Mouse (Mus musculus) lung, embryonic 15.5 days (tissue): ENCODE data around the gene Zbtb49. TPM values are rescaled to one million over a fixed set of nuclear protein-coding genes. Genes with fewer than 3 reads are reported as not detected.

Source experiments
- ATAC-seq: fragments of 200-750 bp; cut with Nextera tagmentation; 2 replicates; pipeline ENCODE4 v1.8.0; 2017; ENCODE audit warnings: moderate number of reproducible peaks, borderline replicate concordance; ENCODE audit not compliant: low FRiP score, low TSS enrichment; ENCODE audit errors: extremely low read depth
- H3K27ac ChIP-seq: fragments of 300-500 bp; sonication (generic); 2 replicates; pipeline ENCODE4 v1.5.1; 2015; ENCODE audit warnings: moderate library complexity, mild to moderate bottlenecking, inconsistent platforms
- H3K27me3 ChIP-seq: fragments of 300-500 bp; sonication (generic); 2 replicates; pipeline ENCODE4 v1.6.1; 2015; ENCODE audit warnings: inconsistent platforms
- H3K36me3 ChIP-seq: fragments of 300-500 bp; sonication (generic); 2 replicates; pipeline ENCODE4 v1.6.1; 2015; ENCODE audit warnings: inconsistent platforms
- H3K4me1 ChIP-seq: fragments of 300-500 bp; sonication (generic); 2 replicates; pipeline ENCODE4 v1.6.1; 2015; ENCODE audit warnings: inconsistent platforms
- H3K4me2 ChIP-seq: fragments of 300-500 bp; sonication (generic); 2 replicates; pipeline ENCODE4 v1.6.1; 2015; ENCODE audit warnings: inconsistent platforms, mild to moderate bottlenecking, moderate library complexity
- H3K4me3 ChIP-seq: fragments of 300-500 bp; sonication (generic); 2 replicates; pipeline ENCODE4 v1.5.1; 2015; ENCODE audit warnings: mild to moderate bottlenecking, inconsistent platforms
- H3K9ac ChIP-seq: fragments of 300-500 bp; sonication (generic); 2 replicates; pipeline ENCODE4 v1.6.1; 2015; ENCODE audit warnings: inconsistent platforms
- H3K9me3 ChIP-seq: fragments of 300-500 bp; sonication (generic); 2 replicates; pipeline ENCODE4 v1.6.1; 2016; ENCODE audit warnings: inconsistent platforms
- WGBS: fragments of 180-500 bp; shearing (Covaris S2); methylation state at CpG from one replicate; pipeline ENCODE4 v1.1.7; 2015; 5-methylcytosine and 5-hydroxymethylcytosine counted together
- polyA plus RNA-seq: library from polyadenylated mRNA; unstranded; fragments of >200 nt; fragmentation: Nextera tagmentation; extraction: Ambion mirVana; gene quantifications from 2 replicates; pipeline ENCODE4 v1.2.1, GENCODE M21; 2015

Gene Zbtb49
- polyA plus RNA-seq = 12.2 and 13.5 TPM in 2 replicates

GRCm38 (mm10) chr5:38220328-38220912 is at the start of gene Zbtb49, which contains the start of gene Lyar:
Zbtb49 (minus strand) TSS chr5:38220457.
Lyar (plus strand) TSS chr5:38220470.
- Histone ChIP-seq H3K9me3 (no peaks in the 10 kb centered on the region), H3K27ac (peak within 1 kb of the TSS; percentile 53; the same call in 1 of the 2 replicates), H3K4me2 (peak within 1 kb of the TSS; percentile 86), H3K4me1 (peaks cover 19% of the 10 kb centered on the region), H3K9ac (peak within 1 kb of the TSS; percentile 87), H3K27me3 (no peaks in the 10 kb centered on the region), H3K4me3 (peak within 1 kb of the TSS; percentile 95), H3K36me3 (peaks cover 10% of the 10 kb centered on the region)
- 0% methylated on average over 55 of the region's 55 CpGs for WGBS
- peak; percentile 89 for ATAC-seq

DNA sequence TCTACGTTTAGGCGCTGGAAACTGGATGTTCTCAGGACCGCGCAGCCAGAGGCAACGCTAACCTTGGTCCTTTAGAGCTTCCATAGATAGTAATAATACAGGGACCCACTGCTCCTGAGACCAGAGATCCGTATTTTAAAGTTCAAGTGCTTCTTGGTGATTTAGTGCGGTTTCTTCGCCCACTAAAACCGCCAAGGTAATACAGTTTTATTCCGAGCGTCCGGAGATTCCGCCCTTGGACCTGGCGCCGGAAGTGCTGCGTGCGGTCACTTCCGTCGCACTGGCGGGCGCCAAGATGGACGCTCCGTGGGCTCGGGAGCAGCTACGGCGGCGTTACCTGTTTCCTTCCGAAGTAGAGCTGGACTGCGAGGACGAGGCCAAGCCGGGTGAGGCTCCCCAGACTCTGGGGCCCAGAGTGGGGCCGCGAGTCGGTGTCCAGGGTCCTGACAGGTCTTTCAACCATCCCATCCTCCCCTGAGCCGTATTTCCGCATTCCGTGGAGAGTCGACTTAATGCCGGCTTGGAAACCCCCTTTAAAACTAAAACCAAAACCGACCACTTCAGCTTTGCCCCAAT is 39.9 kb upstream of the Zbtb49 start, which contains the start of gene Tmem128:
Tmem128 (plus strand) TSS at position 79 of the 576 bp plus-strand sequence.
- no peaks in the 10 kb centered on the region for H3K27me3 ChIP-seq
- peaks cover 8% of the 10 kb centered on the region for H3K4me1 ChIP-seq
- peak within 1 kb of the TSS; percentile 82 for H3K4me3 ChIP-seq
- H3K4me2 ChIP-seq = peak within 1 kb of the TSS; percentile 75
- no peaks in the 10 kb centered on the region for H3K9me3 ChIP-seq
- H3K9ac ChIP-seq = peak within 1 kb of the TSS; percentile 68
- H3K36me3 ChIP-seq = peaks cover 28% of the 10 kb centered on the region
- ATAC-seq = peak; percentile 68; the same call in 1 of the 2 replicates
- WGBS = under 1% methylated on average over 40 of the region's 40 CpGs
- peak within 1 kb of the TSS; percentile 89 for H3K27ac ChIP-seq

- peak overlapping the region; percentile 75 for H3K4me2 ChIP-seq
- H3K27me3 ChIP-seq = no peaks in the 10 kb centered on the region
- peak overlapping the region; percentile 82 for H3K4me3 ChIP-seq
- H3K27ac ChIP-seq = peak overlapping the region; percentile 89
- H3K9me3 ChIP-seq = no peaks in the 10 kb centered on the region
- peak overlapping the region; percentile 68 for H3K9ac ChIP-seq
- no peak for ATAC-seq
- H3K4me1 ChIP-seq = peaks cover 8% of the 10 kb centered on the region
- WGBS = 42% methylated on average over 9 of the region's 9 CpGs
- peaks cover 22% of the 10 kb centered on the region for H3K36me3 ChIP-seq
These were observed 39.3 kb upstream of the Zbtb49 start for GRCm38 (mm10) chr5:38259455-38260106.

- no peak overlapping the region for H3K27ac ChIP-seq
- H3K4me3 ChIP-seq = no peak overlapping the region
- no peak for ATAC-seq
- peaks cover 14% of the 10 kb centered on the region for H3K36me3 ChIP-seq
- H3K4me1 ChIP-seq = peaks cover 8% of the 10 kb centered on the region
- no peak overlapping the region for H3K9ac ChIP-seq
- no peaks in the 10 kb centered on the region for H3K9me3 ChIP-seq
- 86% methylated on average over 5 of the region's 5 CpGs for WGBS
- no peaks in the 10 kb centered on the region for H3K27me3 ChIP-seq
- no peak overlapping the region for H3K4me2 ChIP-seq
These were observed 38.5 kb upstream of the Zbtb49 start for GRCm38 (mm10) chr5:38258773-38259146.

GRCm38 (mm10) chr5:38258034-38258772 is 37.9 kb upstream of the Zbtb49 start:
- peaks cover 8% of the 10 kb centered on the region for H3K4me1 ChIP-seq
- no peak overlapping the region for H3K9ac ChIP-seq
- H3K36me3 ChIP-seq = peaks cover 8% of the 10 kb centered on the region
- H3K9me3 ChIP-seq = no peaks in the 10 kb centered on the region
- H3K4me2 ChIP-seq = no peak overlapping the region
- no peaks in the 10 kb centered on the region for H3K27me3 ChIP-seq
- H3K4me3 ChIP-seq = no peak overlapping the region
- no peak for ATAC-seq
- 80% methylated on average over 8 of the region's 8 CpGs for WGBS
- H3K27ac ChIP-seq = no peak overlapping the region

DNA sequence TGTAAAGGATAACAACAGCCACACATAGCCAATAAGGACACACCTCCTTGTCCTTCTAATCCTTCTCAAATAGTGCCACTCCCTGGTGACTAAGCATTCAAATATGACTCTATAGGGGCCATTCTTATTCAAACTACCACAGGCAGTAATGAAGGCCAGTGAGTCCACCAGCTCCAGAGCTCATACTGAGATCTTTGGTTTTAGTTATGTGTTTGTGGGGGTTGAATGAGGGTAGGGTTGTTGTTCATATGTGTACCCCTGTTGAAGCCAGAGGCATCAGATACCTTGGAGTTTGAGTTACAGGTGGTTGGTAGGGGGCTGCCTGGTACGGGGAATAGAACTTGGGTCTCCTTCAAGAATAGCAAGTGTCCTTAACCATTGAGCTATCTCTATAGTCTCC is 36.3 kb upstream of the Zbtb49 start:
- WGBS = 85% methylated on average over 1 of the region's 1 CpGs
- Histone ChIP-seq H3K27ac (no peak overlapping the region), H3K27me3 (no peaks in the 10 kb centered on the region), H3K9ac (no peak overlapping the region), H3K4me2 (no peak overlapping the region), H3K9me3 (no peaks in the 10 kb centered on the region), H3K4me3 (no peak overlapping the region), H3K4me1 (peaks cover 8% of the 10 kb centered on the region), H3K36me3 (no peaks in the 10 kb centered on the region)
- no peak for ATAC-seq

DNA sequence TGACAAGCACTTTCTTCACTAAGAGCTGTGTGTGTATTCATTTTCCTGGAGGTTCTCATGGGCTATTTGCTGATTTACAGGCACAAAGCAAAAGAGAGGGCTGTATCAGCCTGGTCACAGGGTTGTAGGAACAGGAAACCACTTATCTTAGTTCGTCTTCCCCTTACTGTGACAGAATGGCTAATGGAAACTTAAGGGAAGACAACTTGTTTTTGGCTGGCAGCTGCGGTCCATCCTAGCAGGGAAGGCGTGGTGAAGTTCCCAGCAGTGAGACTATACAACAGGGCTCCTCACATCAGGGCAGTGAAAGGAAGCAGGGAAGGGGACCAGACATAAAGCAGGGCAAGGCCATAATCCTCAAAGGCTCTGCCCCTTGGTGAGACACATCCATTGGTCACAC is 35.4 kb upstream of the Zbtb49 start:
- Histone ChIP-seq H3K9ac (no peak overlapping the region), H3K4me1 (no peaks in the 10 kb centered on the region), H3K27ac (no peak overlapping the region), H3K4me2 (no peak overlapping the region), H3K36me3 (no peaks in the 10 kb centered on the region), H3K9me3 (no peaks in the 10 kb centered on the region), H3K27me3 (no peaks in the 10 kb centered on the region), H3K4me3 (no peak overlapping the region)
- ATAC-seq = no peak
- WGBS = 67% methylated on average over 3 of the region's 3 CpGs

DNA sequence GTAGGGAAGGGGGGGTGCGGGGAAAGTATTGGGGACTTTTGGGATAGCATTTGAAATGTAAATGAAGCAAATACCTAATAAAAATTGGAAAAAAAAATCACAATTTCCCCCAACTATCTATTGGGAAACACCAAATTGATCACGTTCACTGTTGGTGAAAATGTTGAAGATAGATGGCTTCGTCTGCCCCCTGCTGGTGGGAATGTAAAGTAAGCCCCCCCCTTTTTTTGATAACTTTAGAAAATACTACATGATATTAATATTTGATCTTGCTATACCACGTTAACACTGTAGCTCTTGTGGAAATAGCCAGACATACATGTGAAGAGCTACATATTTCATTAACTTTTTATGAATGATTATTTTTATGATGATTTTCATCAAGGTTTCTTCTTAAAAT is 34.9 kb upstream of the Zbtb49 start:
- 45% methylated on average over 4 of the region's 4 CpGs for WGBS
- no peak overlapping the region for H3K4me2 ChIP-seq
- no peaks in the 10 kb centered on the region for H3K9me3 ChIP-seq
- H3K9ac ChIP-seq = no peak overlapping the region
- ATAC-seq = no peak
- no peak overlapping the region for H3K4me3 ChIP-seq
- H3K36me3 ChIP-seq = no peaks in the 10 kb centered on the region
- H3K27me3 ChIP-seq = no peaks in the 10 kb centered on the region
- no peaks in the 10 kb centered on the region for H3K4me1 ChIP-seq
- no peak overlapping the region for H3K27ac ChIP-seq

DNA sequence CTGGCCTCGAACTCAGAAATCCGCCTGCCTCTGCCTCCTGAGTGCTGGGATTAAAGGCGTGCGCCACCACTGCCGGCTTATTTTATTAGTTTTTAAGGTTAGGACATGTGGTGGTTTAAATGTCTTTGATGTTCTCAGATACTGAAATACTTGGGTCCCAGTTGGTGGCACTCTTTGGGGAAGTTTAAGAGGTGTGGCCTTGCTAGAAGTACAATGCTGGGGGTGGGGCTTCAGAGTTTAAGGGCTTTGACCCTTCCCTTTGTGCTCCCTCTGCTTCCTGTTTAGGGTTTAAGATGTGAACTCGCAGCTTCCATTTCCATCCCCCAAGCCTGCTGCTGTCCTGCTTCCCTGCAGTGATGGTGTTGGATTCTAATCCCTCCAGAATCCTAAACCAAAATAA is 21.7 kb upstream of the Zbtb49 start:
- Histone ChIP-seq H3K27me3 (no peaks in the 10 kb centered on the region), H3K4me2 (no peak overlapping the region), H3K9me3 (no peaks in the 10 kb centered on the region), H3K27ac (no peak overlapping the region), H3K4me3 (no peak overlapping the region), H3K4me1 (no peaks in the 10 kb centered on the region), H3K9ac (no peak overlapping the region), H3K36me3 (no peaks in the 10 kb centered on the region)
- 77% methylated on average over 6 of the region's 6 CpGs for WGBS
- ATAC-seq = no peak

- Histone ChIP-seq H3K36me3 (no peaks in the 10 kb centered on the region), H3K4me3 (no peak overlapping the region), H3K9me3 (no peaks in the 10 kb centered on the region), H3K4me1 (no peaks in the 10 kb centered on the region), H3K27me3 (no peaks in the 10 kb centered on the region), H3K9ac (no peak overlapping the region), H3K27ac (no peak overlapping the region), H3K4me2 (no peak overlapping the region)
- ATAC-seq = no peak
- WGBS = 79% methylated on average over 3 of the region's 3 CpGs
These were observed 21.2 kb upstream of the Zbtb49 start for GRCm38 (mm10) chr5:38241473-38241834.

DNA sequence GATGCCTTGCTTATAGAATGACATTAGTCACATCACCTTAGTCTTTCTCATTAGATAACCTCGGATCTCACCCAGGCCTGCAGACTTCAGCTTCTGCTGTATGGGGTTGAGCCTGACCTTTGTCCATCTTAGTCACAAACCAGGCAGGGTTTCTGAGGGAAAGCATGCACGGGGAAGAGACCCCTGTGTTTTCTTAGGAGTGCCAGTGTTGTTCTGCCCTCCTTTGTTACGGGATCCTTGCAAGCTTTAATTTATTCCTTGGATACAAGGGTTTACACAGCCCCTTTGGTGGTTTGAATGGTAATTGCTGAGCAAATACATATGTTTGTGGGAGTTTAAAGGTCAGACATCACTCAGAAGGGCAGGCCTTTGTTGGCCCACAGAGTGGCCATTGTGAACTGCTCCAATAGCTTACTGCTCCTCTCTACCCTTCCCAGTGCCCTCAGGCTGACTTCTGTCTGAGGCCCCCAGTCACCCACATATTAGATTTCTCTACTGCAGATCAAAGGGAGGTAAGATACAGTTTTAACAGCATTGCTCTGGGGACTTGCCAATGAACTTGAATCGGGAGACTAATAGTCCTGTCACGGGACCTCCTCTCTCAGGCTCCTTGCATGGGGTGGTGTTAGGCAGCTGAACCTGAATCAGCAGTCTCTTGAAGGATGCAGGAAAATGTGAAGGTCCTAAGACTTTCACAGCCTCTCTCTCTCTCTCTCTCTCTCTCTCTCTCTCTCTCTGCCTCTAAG is 20.6 kb upstream of the Zbtb49 start:
- Histone ChIP-seq H3K27ac (no peak overlapping the region), H3K4me3 (no peak overlapping the region), H3K9ac (no peak overlapping the region), H3K36me3 (no peaks in the 10 kb centered on the region), H3K9me3 (no peaks in the 10 kb centered on the region), H3K4me2 (no peak overlapping the region), H3K27me3 (no peaks in the 10 kb centered on the region), H3K4me1 (no peaks in the 10 kb centered on the region)
- 35% methylated on average over 5 of the region's 5 CpGs for WGBS
- no peak for ATAC-seq
